Mouse (Mus musculus) myocyte (in vitro differentiated cells): ENCODE results near the gene Ubr7.

ENCODE experiments used
- E2F4 ChIP-seq: IDR thresholded peaks from one replicate; pipeline ENCODE4 v1.6.1; 2011; ENCODE audit warnings: mild to moderate bottlenecking, control low read depth, moderate library complexity; ENCODE audit not compliant: insufficient read depth
- MAX ChIP-seq: IDR thresholded peaks from one replicate; pipeline ENCODE4 v1.6.1; 2011; ENCODE audit warnings: low read depth, mild to moderate bottlenecking, control low read depth
- POLR2A ChIP-seq: IDR thresholded peaks from one replicate; pipeline ENCODE4 v1.6.1; 2011; ENCODE audit warnings: low read depth, mild to moderate bottlenecking, control low read depth, moderate library complexity; ENCODE audit not compliant: insufficient read length
- TCF12 ChIP-seq: IDR thresholded peaks from one replicate; pipeline ENCODE4 v1.6.1; 2011; ENCODE audit warnings: mild to moderate bottlenecking, control low read depth; ENCODE audit not compliant: poor library complexity, insufficient read depth, severe bottlenecking

DNA sequence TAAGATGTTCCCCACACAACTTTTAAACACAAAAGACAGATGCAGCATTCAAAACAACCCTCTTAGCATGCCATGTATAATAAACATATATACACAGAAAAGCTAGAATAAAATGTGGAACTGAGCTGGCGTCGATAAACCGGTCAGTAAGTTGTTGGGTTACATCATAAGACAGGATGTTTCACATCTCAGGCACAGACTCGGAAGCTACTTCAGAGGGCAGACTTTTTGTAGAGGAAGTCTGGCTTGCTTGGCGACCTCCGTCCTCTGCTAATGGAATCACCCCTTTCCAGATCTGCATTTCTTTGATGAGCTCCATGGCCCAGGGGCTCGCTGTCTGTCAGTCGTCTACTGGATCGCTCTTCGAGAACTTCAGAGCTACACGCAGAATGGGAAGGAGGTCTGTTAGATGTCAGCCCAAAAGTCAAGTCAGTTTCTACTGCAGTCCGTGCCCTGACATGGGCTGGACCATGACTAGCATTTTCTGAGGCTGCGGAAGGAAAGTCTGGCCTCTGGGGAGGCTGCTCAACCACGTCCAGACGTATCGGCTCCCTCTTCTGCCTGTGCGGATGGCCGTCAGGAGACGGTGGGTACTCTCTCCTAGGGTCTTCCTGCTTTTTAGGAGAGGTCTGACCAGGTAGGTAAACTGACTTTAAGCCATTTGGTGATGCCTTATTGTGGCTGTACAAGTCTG lies 27.3 kb downstream of the Ubr7 start:
- no peak for TF ChIP-seq TCF12
- no peak for TF ChIP-seq MAX
- no peak for TF ChIP-seq POLR2A
- no peak for TF ChIP-seq E2F4
